Mouse (Mus musculus): Measurements from ENCODE around the gene Fbxl13.

- TF ChIP-seq CTCF (IDR thresholded peaks at IDR 0.05; ENCODE audit: low read depth, low read length) (no peak), POLR2A (IDR thresholded peaks at IDR 0.05; ENCODE audit: insufficient read depth, low read length) (no peak)
Observed at GRCm38 (mm10) chr5:21685001-21685400, 39.6 kb upstream of the Fbxl13 start.
